Mouse (Mus musculus): ENCODE results near the gene Atp6v1b1.

The Atp6v1b1 gene

DNA sequence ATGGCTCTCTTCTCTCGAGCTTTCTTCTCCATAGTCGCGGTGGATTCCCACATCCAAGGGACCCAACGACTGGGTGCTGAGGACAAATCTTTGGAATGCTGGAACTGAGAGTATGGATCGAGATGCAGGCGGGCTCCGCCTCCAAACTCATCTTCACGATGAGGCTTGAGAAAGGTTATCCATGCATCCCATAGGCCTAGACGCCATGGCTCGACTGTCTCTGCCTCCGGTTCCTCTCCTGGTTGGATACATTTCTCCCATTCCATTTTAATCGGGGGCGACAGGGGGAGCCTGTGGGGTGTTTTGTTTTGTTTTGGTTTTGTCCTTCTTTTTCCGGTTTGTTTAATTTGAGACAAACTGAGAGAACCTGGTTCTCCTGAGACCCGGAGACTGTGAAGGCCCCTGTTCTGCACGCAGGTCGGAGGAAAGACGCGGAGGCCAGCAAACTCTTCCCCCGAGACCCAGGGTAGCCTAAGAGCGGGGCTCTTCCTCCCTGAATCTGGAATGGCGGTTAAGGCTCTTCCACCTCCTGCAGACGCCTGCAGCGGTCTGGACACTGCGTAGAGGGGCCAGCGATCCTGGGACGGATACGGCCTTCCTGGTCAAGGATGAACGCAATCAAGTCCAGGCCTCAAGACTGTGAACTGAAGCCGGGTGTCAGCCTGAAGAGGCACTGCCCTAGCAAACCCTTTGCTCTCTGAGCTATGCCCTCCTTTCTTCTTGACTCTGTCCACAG, 27.2 kb upstream of the Atp6v1b1 start:
- no peak for DNase-seq (ENCODE audit: low spot score in 2 of 2)

DNA sequence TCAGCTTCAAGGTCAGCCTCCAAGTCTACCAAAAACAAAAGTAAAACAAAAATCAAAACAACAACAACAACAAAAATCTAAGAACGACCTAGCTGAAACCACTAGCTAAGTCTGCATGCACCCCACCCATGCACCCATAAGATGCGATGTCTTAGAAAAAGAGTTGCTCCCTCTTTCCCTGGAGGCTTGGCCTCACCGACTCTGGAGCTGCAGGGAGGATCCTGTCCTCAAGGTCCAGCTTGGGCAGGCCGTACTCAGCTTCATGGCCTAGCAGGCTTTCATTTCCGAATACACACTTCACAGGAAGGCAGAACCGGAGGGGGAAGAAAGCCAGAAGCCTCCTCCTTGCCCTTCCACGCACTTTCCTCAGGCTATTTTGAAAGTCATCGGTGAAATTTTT, 25.8 kb upstream of the Atp6v1b1 start:
- no peak for DNase-seq (ENCODE audit: low spot score in 2 of 2)

- DNase-seq (ENCODE audit: low spot score in 2 of 2): no peak
Observed at GRCm38 (mm10) chr6:83722526-83722925, 20.3 kb upstream of the Atp6v1b1 start.

GRCm38 (mm10) chr6:83727178-83727577, 15.6 kb upstream of the Atp6v1b1 start:
- DNase-seq (ENCODE audit: low spot score in 2 of 2): no peak

DNA sequence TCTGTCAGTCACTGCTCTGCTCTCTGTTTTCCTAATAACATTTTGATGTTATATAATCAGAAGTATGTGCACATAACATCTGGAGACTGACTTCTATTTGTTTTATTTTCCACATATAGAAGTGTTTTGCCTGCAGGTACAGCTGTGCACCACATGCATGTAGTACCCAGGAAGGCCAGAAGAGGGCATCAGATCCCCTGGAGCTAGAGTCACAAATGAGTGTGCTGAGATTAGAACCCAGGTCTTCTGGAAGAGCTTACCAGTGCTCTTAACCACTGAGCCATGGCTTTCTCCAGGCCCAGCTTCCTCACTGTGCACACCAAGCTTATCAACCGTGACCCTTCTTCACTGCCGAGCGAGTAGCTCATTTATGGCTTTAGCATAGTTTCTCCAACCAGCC, 14.3 kb upstream of the Atp6v1b1 start:
- no peak for DNase-seq (ENCODE audit: low spot score in 2 of 2)

GRCm38 (mm10) chr6:83729350-83729970, 13.3 kb upstream of the Atp6v1b1 start:
- no peak for DNase-seq (ENCODE audit: low spot score in 2 of 2)

DNA sequence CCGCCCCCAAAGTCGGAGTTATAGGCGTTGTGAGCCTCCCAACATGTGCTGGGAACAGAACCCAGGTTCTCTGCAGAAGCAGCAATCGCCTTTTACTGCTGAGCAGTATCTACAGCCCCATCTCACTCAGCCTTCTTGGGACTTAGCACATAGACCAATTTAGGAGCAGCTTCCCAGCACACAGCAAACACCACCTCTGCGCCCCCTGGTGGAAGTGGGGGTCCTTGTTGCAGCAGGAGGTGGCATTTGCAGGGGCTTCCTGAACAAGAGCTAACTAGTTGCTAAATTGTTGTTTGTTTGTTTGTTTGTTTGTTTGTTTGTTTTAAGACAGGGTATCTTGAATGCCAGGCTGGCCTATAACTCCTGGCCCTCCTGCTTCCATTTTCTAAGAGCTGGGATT, 11.7 kb upstream of the Atp6v1b1 start:
- DNase-seq (ENCODE audit: low spot score in 2 of 2): no peak

- no peak for DNase-seq (ENCODE audit: low spot score in 2 of 2)
Observed at GRCm38 (mm10) chr6:83737311-83737710, 5.5 kb upstream of the Atp6v1b1 start.

GRCm38 (mm10) chr6:83738596-83738995, 4.2 kb upstream of the Atp6v1b1 start:
- DNase-seq (ENCODE audit: low spot score in 2 of 2): no peak

DNA sequence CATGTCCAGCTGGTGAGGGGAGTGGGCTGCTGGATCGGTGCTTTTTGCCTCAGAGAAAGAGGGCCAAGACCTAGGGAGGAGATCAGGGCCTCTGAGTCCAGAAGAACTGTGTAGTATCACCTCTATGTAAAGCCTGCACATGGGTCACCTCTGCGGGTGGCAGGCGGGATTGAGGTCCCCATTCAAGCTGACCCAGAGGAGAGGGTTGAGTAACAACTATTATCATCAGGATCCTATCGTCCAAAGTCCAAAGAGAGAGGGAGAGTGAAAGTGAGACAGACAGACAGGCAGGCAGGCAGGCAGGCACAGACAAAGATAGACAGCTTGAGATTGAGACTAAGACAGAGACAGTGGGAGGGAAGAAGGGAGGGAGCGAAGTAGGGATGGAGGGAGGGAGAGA, 422 bp downstream of the Atp6v1b1 start:
- DNase-seq (ENCODE audit: low spot score in 2 of 2): no peak

DNA sequence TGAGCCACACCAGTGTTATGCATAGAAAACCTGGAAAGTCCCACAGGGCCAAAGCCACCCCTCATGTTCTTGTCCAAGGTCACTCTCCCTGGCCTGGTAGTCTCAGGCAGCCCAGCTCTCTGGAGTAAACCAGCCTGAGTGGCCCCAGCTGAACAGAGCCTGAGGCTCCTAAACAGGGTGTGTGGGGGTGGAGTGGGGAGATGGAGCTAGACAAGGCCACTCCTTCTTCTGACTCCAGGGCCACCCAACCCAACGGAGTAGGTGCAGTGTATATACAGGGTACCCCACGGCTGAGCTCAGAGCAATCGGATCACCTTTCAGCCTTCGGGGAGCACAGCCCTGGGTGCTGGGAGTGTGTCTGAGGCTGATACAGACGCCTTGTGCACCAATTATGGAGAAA, 1.3 kb downstream of the Atp6v1b1 start:
- DNase-seq (ENCODE audit: low spot score in 2 of 2): no peak

DNA sequence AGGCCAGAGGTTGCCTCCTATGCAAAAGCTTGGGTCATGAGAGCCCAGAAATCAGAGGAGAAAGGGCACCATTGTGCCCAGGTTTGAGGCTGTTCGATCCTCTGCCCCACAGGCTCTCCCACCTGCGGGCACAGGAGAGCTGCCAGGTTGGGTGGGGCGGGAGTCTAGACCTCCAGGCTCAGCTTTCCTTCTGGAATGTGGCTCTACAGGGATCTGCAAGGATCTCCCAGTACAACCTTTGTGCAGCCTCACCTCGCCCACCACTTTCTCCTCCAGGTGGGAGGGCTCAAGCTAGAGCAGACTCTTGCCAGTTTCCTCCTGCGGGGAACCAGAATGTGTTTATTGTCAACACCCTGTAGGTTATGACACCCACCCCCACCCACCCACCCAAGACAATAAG, 1.8 kb downstream of the Atp6v1b1 start:
- no peak for DNase-seq (ENCODE audit: low spot score in 2 of 2)

DNA sequence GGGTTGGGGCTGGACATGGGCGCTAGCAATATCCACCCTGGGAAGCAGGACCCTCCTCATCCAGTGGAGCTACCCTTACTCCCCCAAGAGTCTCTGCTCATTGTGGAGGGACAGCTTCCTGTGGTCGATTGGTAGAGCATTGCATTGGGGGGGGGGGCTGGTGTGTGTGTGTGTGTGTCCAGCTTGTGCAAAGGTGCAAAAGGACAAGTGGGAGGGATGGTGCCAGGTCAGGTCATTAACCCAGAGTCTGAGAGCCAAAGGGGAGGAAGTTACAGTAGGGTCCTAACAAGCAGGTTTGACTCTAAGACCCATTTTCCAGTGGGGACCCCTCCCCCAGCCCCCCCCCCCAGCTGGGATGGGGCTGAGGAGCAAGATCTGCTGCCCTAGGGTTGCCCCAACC, 2.7 kb downstream of the Atp6v1b1 start:
- DNase-seq (ENCODE audit: low spot score in 2 of 2): no peak

GRCm38 (mm10) chr6:83749286-83749685, 6.5 kb downstream of the Atp6v1b1 start:
- DNase-seq (ENCODE audit: low spot score in 2 of 2): no peak

DNA sequence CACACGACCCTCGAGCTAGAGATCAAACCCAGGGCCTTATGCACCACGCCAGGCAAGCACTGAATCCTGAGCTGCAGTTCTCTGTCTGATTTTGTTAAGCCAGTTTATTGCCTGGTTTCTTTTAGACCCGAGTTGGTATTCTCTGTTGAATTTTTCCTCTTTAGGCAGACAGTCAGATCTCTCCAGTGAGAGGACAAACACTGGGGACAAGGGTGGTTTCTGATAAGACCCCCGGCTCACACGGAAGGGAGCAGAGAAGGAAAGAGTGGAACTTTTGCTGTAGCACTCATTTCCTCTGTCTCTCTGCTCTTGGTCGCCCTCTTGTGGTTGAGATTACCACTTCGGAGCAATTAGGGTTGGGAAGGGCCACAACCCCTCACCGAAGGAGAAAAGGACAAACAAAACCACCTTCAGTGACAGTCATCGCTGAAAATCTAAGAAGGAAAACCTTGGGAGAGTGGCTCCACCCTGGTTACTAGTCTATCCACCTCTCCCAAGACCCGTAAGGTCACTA, 7.4 kb downstream of the Atp6v1b1 start:
- peak in 1 of 2 experiments; percentile 20 for DNase-seq (ENCODE audit: low spot score in 2 of 2)

DNA sequence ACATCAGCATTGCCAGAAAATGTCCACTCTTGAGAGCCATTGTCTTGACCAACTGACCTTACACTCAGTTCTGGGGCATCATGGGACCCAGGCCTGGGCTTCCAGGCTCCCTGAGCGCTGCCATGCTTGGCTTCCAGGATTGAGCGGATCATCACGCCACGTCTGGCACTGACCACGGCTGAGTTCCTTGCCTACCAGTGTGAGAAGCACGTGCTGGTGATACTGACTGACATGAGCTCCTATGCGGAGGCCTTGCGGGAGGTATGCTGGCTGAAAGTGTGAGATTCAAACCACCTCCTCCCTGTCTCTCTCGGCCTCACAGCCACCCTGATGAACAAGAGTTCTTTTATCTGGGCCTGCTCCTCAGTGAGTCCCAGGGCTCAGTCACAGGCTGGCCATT, 13.3 kb downstream of the Atp6v1b1 start:
- DNase-seq (ENCODE audit: low spot score in 2 of 2): no peak

DNA sequence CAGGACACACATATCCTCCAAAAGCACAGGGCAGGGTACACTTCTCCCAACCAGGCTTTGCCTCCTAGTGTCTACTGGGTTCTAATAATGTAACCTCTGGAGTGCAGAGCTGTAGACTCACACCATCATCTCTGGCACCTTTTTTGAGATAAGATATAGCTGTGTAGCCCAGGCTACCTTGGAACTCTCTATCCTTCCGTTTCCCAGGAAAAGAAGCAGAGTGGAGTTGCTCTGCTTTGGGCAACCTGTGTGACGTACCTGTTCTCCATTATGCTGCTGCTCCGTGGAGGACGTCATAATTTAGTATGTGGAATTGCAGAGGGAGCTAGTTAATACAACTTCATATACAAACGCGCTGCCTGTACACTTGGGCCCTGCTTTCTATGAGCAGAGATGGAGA, 19.6 kb downstream of the Atp6v1b1 start, which contains the start of gene Ankrd53:
Gene Ankrd53 (plus strand): TSS at position 301 of the 400 bp plus-strand sequence.
- no peak for DNase-seq (ENCODE audit: low spot score in 2 of 2)

DNA sequence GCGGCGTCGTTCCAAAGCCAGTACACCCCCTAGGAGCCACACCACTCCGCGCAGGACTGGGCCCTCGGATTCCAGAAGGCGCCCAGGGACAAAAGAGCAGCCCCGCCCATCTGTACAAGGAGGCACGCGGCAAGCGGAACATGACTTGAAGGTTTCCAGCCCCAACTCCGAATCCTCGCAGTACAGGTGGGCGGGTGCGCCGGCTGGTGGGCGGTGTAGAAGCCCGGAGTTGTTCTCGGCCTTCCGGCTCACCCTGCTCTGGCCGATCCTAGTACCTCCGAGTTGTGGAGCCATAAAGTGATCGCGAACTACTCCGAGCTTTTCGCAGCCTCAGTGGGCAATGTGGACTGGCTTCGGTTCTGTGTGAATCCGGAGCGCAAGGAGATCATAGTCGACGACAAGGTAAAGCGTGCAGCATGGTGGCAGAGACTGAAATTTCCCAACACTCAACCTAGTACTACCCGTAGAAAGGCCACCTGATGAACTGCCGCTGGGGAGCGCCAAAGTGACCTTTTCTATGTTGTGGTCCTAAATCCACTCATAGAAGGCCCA, 20.2 kb downstream of the Atp6v1b1 start:
- no peak for DNase-seq (ENCODE audit: low spot score in 2 of 2)

- no peak for DNase-seq (ENCODE audit: low spot score in 2 of 2)
Observed at GRCm38 (mm10) chr6:83766982-83767381, 24.2 kb downstream of the Atp6v1b1 start.

DNA sequence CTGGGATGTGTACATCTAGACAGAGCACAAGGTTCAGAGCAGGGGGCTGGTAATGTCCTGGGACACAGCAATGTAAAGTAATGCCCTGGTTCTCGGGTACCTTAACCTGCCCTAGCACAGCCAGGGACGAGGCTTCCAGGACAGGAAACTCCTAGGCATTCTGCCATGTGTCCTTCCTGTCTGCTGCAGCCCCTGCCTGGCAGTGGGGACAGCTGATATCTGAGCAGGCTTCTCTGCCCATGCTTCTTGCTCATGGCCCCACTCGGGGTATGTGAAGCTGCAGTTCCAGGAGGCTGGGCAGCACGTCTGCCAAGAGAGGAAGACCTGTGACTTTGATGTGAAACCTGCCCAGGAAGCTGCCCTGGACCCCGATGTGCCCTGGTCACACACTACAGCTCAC, 25.7 kb downstream of the Atp6v1b1 start:
- DNase-seq (ENCODE audit: low spot score in 2 of 2): no peak

DNA sequence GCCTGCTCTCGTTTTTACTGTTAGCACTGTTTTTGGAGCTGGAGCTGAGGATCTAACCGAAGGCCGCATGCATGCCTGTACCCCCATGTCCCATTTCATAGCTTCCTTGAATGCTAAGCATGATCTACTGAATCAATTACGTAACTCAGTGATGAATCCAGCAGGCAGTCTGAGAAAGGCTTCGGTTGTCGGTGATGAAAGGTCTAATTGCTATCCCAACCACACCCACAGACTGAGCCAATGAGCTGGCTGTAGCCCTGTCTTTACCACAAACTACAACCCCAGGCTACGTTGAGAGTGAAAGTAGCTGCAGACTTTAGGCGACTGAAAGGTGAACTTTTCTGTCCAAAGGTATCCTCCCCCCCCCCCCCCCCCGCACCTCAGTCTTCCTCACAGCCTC, 31.3 kb downstream of the Atp6v1b1 start:
- no peak for DNase-seq (ENCODE audit: low spot score in 2 of 2)

GRCm38 (mm10) chr6:83774781-83775563, 32.2 kb downstream of the Atp6v1b1 start:
- no peak for DNase-seq (ENCODE audit: low spot score in 2 of 2)

Measured in frontal cortex, postnatal 25 days (tissue).